Mouse (Mus musculus) bone marrow macrophage, adult 2 months (primary cell): ENCODE results near the gene Fbxo42. TPM values are rescaled to one million over a fixed set of nuclear protein-coding genes. Genes with fewer than 3 reads are reported as not detected.

Source experiments
- H3K27ac ChIP-seq: 2 replicates; pipeline ENCODE4 v1.5.1; 2012; ENCODE audit warnings: low read depth, low read length; ENCODE audit not compliant: insufficient read depth
- H3K4me1 ChIP-seq: 2 replicates; pipeline ENCODE4 v1.6.1; 2012; ENCODE audit warnings: low read length; ENCODE audit not compliant: control insufficient read depth, insufficient read depth
- H3K4me3 ChIP-seq: 2 replicates; pipeline ENCODE4 v1.5.1; 2012; ENCODE audit warnings: mild to moderate bottlenecking, low read length, moderate library complexity; ENCODE audit not compliant: insufficient read depth
- CTCF ChIP-seq: IDR thresholded peaks from 2 replicates; pipeline ENCODE4 v1.5.1; 2012; ENCODE audit warnings: low read depth, mild to moderate bottlenecking, low read length, moderate library complexity
- POLR2A ChIP-seq: IDR thresholded peaks from 2 replicates; pipeline ENCODE4 v1.6.1; 2012; ENCODE audit warnings: mild to moderate bottlenecking, low read depth, low read length, borderline replicate concordance
- polyA plus RNA-seq: library from polyadenylated mRNA; stranded (reverse); fragments of >200 nt; gene quantifications from 2 replicates; pipeline ENCODE4 v1.2.4, GENCODE M21; 2012; ENCODE audit not compliant: missing spikeins, insufficient read depth, insufficient read length

Gene Fbxo42
- polyA plus RNA-seq, 1 experiment: 28.2 TPM

DNA sequence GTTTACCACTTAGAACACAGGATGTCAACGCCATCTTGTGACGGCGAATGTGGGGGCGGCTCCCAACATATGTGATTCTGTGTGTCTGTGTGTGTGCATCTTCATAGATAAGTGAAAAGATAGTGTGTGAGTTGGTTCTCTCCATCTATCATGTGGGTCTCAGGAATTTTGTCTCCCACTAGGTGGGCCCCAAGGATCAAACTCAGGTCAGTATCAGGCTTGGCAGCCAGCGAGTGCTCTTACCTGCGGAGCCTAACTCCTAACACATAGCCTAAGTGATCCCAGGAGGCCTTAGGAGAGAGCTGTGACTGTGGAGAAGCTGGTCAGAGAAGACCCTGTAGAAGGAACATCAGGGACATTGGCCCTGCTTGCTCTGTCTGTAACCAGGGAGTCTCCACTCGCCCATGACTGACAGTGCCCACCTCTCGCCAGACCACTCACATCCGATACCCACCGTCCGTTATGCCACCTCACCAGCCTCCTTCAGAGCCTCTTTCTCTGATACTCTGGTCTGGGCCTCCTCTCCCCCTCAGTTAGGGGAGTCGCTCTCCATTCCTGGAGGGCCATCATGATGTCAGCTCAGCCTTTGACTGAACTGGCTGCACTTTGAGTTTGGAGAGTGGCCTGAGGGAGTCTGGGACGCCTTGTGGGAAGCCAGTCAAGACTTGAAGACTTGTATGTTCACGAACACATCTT is 63.0 kb downstream of the Fbxo42 start:
- TF ChIP-seq CTCF (no peak), POLR2A (no peak)
- Histone ChIP-seq H3K27ac (no peak overlapping the region), H3K4me3 (no peak overlapping the region), H3K4me1 (peaks cover 4% of the 10 kb centered on the region; the same call in 1 of the 2 replicates)

DNA sequence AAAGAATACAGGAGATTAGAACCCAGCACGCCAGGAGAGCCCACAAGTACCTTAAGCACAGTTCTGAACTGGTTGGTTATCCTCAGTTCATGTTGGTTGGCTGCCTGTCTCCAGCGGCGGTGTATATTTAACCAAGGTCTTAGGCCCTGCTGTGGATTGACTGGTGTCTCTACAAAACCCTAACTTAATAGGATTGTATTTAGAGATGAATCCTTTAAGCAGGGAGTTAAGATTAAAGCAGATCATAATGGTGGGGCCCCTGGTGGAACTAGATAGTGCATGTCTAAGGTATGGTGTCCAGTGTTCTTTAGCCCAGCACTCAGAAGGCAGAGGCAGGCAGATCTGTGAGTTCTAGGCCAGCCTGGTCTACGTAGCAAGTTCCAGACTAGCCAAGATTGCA is 63.9 kb downstream of the Fbxo42 start:
- no peak overlapping the region for H3K4me3 ChIP-seq
- no peak overlapping the region for H3K27ac ChIP-seq
- H3K4me1 ChIP-seq: peaks cover 4% of the 10 kb centered on the region; the same call in 1 of the 2 replicates
- TF ChIP-seq POLR2A: no peak
- no peak for TF ChIP-seq CTCF

DNA sequence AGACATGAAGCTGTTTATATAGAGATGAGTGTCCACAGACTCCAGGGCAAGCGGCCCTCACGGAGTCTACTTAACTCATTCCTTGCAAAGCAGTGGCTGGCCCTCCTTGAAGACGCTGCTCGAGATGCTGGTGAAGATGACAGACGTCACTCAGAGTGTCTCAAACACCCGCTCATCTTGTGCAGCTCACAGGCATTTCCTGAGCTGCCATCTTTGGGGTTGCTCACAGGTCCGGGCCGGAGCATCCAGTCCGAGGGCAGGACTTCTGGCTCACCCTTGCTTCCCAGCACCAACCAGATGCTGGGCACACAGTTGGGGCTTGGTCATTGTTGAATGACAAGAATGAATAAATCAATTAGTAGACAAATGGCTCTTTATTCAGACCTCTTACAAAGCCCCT is 65.2 kb downstream of the Fbxo42 start:
- Histone ChIP-seq H3K27ac (no peak overlapping the region), H3K4me3 (no peak overlapping the region), H3K4me1 (peaks cover 6% of the 10 kb centered on the region)
- TF ChIP-seq POLR2A: no peak
- TF ChIP-seq CTCF: no peak

DNA sequence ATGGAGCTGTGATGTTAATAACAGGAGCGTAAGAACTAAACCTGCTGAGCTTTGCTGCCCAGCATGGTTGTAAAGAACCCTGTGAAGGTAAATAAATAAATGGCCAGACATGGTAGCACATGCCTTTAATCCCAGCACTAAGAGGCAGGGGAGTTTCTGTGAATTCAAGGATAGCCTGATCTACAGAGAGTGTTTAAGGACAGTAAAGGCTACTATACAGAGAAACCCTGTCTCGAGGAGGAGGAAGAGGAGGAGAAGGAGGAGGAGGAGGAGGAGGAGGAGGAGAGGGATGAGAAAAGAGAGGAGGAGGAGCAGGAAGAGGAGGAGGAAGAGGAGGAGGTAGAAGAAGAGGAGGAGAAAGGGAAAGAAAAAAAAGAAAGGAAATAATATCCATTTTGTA is 65.6 kb downstream of the Fbxo42 start:
- no peak overlapping the region for H3K27ac ChIP-seq
- H3K4me1 ChIP-seq: peaks cover 10% of the 10 kb centered on the region
- H3K4me3 ChIP-seq: peak overlapping the region; percentile 70
- TF ChIP-seq CTCF (no peak), POLR2A (no peak)

DNA sequence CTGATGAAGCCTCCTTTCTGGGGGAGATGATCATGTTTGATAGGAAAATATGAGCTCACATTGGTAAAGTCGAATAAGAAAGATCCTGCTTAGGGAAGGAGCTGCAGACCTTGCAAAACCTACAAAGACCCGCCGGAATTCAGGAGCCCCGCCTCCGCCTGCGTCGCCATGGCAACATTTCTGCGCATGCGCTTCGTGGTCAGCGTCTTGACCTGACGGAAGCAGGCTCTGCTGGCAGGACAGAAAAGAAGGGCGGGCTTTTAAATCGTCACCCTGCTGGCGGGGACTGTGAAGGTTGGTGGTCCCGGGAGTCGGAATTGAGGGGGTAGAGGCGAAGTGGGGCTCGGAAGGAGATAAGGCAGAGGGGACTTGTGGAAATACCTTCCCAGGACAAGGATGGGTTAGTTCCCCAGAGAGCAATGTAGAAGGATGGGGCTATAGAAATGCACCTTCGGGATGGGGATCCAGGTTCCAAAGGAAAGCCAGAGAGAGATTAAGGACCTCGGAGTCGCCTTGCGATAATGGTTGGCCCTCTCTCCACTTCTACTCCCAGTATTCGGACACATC is 66.1 kb downstream of the Fbxo42 start, which contains the start of gene Rsg1:
TSS of gene Rsg1 (plus strand) at position 187 of the 567 bp plus-strand sequence.
- TF ChIP-seq CTCF (no peak), POLR2A (no peak)
- peaks cover 13% of the 10 kb centered on the region for H3K4me1 ChIP-seq
- no peak within 1 kb of the TSS for H3K27ac ChIP-seq
- peak within 1 kb of the TSS; percentile 70 for H3K4me3 ChIP-seq

DNA sequence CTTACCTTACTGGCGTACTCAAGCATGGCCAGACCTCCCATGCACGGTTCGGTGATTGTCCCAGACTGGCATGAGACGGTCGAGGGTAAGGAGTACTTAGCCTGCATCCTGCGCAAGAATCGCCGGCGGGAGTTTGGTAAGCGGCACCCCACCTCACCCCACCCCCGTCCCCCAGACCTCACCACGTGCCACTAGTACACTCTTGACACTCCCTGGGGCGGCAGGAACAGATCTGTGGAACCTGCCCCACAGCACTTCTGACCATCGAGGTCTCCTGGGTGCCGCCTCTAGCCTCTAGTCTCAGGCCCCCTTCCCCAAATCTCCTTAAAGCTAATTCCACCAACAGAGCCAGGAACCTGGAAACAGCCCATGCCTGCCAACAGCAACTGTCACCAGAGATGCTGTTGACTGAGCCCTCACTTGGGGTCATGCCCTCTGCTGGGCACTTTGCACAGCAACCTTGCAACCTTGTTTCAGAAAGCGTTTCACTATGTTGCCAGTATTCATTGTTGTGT is 66.7 kb downstream of the Fbxo42 start:
- Histone ChIP-seq H3K27ac (no peak overlapping the region), H3K4me3 (peak overlapping the region; percentile 70), H3K4me1 (peaks cover 13% of the 10 kb centered on the region)
- TF ChIP-seq CTCF (peak; percentile 41), POLR2A (no peak)

DNA sequence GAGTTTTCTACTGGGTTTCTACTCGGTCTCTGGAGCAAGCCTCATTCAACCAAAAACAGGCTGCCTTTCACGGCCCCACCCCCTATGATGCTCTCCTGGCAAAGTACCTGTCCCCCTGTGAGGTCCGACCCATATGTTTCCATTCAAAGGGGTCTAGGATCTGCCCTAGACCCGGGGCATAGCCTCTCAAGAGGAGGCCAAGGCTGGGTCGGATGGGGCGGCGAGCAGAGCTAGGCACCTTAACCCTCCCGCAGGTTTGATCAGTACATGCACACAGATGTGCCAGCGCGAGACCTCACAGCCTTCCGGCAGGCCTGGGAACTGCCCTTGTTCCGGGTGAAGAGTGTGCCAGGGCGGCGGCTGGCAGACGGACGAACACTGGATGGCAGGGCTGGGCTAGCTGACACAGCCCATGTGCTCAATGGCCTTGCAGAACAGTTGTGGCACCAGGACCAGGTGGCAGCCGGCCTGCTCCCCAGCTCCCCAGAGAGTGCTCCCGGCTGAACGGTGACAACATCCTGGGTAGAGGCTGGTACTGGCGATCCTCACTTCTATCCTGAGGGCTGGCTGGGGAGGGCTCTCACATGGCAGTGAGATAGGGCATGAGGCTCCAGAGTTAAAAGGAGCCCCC is 72.0 kb downstream of the Fbxo42 start:
- H3K4me1 ChIP-seq: peaks cover 13% of the 10 kb centered on the region
- no peak for TF ChIP-seq CTCF
- TF ChIP-seq POLR2A: no peak
- H3K4me3 ChIP-seq: no peak overlapping the region
- no peak overlapping the region for H3K27ac ChIP-seq

DNA sequence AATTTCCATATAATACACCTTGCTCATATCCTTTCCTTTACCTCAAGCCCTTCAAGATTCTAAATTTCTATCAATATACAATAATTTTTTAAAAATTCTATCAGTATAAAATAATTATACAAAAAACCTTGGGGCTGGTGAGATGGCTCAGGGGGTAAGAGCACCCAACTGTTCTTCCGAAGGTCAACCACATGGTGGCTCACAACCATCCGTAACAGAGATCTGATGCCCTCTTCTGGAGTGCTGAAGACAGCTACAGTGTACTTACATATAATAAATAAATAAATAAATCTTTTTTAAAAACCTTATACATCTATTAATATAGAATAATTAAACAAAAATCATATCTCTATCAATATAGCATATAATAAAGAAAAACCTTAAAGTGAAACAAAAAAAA is 74.1 kb downstream of the Fbxo42 start:
- Histone ChIP-seq H3K4me1 (peaks cover 13% of the 10 kb centered on the region), H3K27ac (no peak overlapping the region), H3K4me3 (no peak overlapping the region)
- TF ChIP-seq POLR2A (no peak), CTCF (no peak)

DNA sequence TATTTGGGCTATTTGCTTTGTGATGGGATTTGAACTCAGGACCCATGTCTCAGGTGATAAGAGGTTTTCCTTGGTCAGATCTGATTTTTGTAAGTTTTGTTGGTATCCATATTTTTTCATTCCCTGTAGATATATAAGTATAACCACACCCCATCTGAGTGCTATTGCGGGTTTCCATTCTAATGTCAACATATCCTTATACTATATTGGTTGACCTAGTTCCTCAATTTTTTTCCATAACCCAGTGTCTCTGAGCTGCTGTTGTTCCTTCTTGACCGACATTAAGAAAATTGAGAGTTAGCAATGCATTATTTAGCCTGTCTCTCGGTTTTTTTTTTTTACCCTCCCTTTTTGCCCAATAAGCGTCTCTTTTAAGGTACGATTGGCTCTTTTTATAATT is 75.0 kb downstream of the Fbxo42 start:
- TF ChIP-seq CTCF: no peak
- TF ChIP-seq POLR2A: no peak
- Histone ChIP-seq H3K4me3 (no peak overlapping the region), H3K27ac (no peak overlapping the region), H3K4me1 (peaks cover 13% of the 10 kb centered on the region)

DNA sequence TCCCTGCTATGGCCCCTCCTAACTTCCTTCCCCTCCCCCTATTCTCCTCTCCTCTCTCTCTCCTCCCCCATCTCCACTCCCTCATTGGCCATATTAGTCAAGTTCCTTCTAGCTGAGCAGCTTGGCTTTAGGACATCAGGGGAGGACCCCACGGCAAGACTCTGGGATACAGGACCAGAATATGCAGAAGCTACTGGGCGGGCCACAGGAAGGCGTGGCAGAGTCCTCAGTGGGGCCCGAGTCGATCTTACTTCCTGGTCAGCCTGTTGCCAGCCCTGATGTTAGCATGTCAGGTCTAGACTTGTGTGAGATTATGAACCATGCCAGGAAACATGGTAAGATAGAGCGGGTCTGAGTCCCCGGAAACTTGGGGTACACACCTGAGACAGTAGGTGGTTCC is 81.0 kb downstream of the Fbxo42 start:
- Histone ChIP-seq H3K4me3 (no peak overlapping the region), H3K27ac (no peak overlapping the region), H3K4me1 (no peaks in the 10 kb centered on the region)
- TF ChIP-seq CTCF (no peak), POLR2A (no peak)
